Mouse (Mus musculus) liver, embryonic 14.5 days (tissue): ENCODE data around the gene Nlrx1.

Source experiments
- CTCF ChIP-seq: IDR thresholded peaks from 2 replicates; pipeline ENCODE4 v1.5.1; 2016; ENCODE audit warnings: antibody characterized with exemption, low read depth, control low read depth
- EP300 ChIP-seq: IDR thresholded peaks from 2 replicates; pipeline ENCODE4 v1.6.1; 2016; ENCODE audit warnings: antibody characterized with exemption, low read depth

DNA sequence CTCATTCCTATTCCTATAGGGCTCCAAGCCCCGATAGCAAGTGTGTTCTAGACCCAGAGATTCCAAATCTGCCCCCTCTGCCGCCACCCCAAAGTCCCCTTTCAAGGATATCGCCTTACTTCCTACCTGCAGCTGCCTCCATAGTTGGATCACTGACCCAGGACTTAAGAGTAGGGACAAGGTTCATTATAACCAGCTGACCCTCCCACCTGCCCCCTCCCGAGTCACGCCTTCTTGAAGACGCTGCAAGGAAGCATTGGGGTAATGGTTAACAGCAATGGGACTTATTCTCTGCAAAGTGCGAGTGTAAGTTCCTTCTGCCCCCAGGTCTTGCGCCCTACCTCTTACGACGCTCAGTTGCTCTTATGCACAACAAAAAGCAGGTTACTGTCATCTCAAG, 17.1 kb downstream of the Nlrx1 start, which contains the start of gene Pdzd3:
- TF ChIP-seq EP300: no peak
- no peak for TF ChIP-seq CTCF
